12 mouse cellular contexts compared by ENCODE assay signal in genomic region chr9:59664664-59665256, GRCm38 (mm10). TPM values are rescaled to one million over a fixed set of nuclear protein-coding genes. Genes with fewer than 3 reads are reported as not detected.
DNase-seq lines count a peak whose midpoint lies in the region; ATAC-seq and TF ChIP-seq lines count a peak whose summit lies in the region.
"Had no signal": no experiment of that assay in that cellular context is flagged by ENCODE, and none has a peak within 500 bp of the region (broad histone marks: within the 10 kb centered on the region; RNA-seq: fewer than 3 reads in every experiment).

No protein-coding gene starts in this region.

- no peak for ATAC-seq in forebrain, embryonic 14.5 days
- no peak for ATAC-seq in forebrain, embryonic 15.5 days (replicated peaks)
- ATAC-seq in kidney, embryonic 15.5 days (replicated peaks; ENCODE audit: low FRiP score), result no peak

- TF ChIP-seq POLR2A in cerebellum, adult 2 months (IDR thresholded peaks at IDR 0.05; ENCODE audit: borderline replicate concordance, insufficient read depth, low read length), result no peak

- WGBS in forebrain, embryonic 14.5 days, result 44% methylated on average over 4 of the region's 4 CpGs
- WGBS in forebrain, embryonic 15.5 days, result 44% methylated on average over 4 of the region's 4 CpGs
- WGBS in kidney, embryonic 15.5 days, result 68% methylated on average over 4 of the region's 4 CpGs
- WGBS in cerebellum, adult 2 months, result 28% methylated on average over 4 of the region's 4 CpGs

- H3K9ac ChIP-seq in forebrain, embryonic 14.5 days (ENCODE audit: low read length), result no peak overlapping the region
- H3K9ac ChIP-seq in forebrain, embryonic 15.5 days (replicated peaks), result no peak overlapping the region
- H3K9ac ChIP-seq in kidney, embryonic 15.5 days, result no peak overlapping the region
- H3K9ac ChIP-seq: lung, embryonic 15.5 days had no signal

- H3K27ac ChIP-seq in forebrain, embryonic 14.5 days (ENCODE audit: low read depth, low read length), result no peak overlapping the region
- H3K27ac ChIP-seq in forebrain, embryonic 15.5 days (replicated peaks), result no peak overlapping the region
- no peak overlapping the region for H3K27ac ChIP-seq in kidney, embryonic 15.5 days
- no peak overlapping the region for H3K27ac ChIP-seq in cerebellum, adult 2 months (ENCODE audit: insufficient read depth, low read length)
- H3K27ac ChIP-seq: lung, embryonic 15.5 days had no signal

- no peak for TF ChIP-seq CTCF in cerebellum, adult 2 months (IDR thresholded peaks at IDR 0.05; ENCODE audit: borderline replicate concordance, insufficient read depth, low read depth, low read length)

- no peak overlapping the region for H3K4me3 ChIP-seq in forebrain, embryonic 14.5 days (ENCODE audit: low read depth, low read length)
- no peak overlapping the region for H3K4me3 ChIP-seq in forebrain, embryonic 15.5 days
- H3K4me3 ChIP-seq in kidney, embryonic 15.5 days (replicated peaks), result no peak overlapping the region
- H3K4me3 ChIP-seq in cerebellum, adult 2 months (replicated peaks; ENCODE audit: insufficient read depth, low read depth, low read length), result no peak overlapping the region
- H3K4me3 ChIP-seq: lung, embryonic 15.5 days had no signal

- DNase-seq in forebrain, embryonic 14.5 days (ENCODE audit: low spot score), result peak; percentile 54
- peak; percentile 87 for DNase-seq in kidney, adult 11 months
- peak; percentile 20 for DNase-seq in ZHBTc4 (ENCODE audit: low read depth, low spot score)
- peak; percentile 55 to 81 for DNase-seq in kidney, postnatal 36 days
- no peak for DNase-seq in cerebellum, adult 2 months
- DNase-seq in ovary, postnatal 10 days (ENCODE audit: low spot score), result no peak
- DNase-seq: adrenal gland, postnatal 25 days; cerebellum, adult 18-20 months; left cerebral cortex, postnatal 4 days had no signal

- peaks cover 94% of the 10 kb centered on the region for H3K36me3 ChIP-seq in forebrain, embryonic 14.5 days (ENCODE audit: control insufficient read depth, insufficient read depth, low read length)
- peaks cover 50% of the 10 kb centered on the region for H3K36me3 ChIP-seq in forebrain, embryonic 15.5 days
- H3K36me3 ChIP-seq in kidney, embryonic 15.5 days, result peaks cover 99% of the 10 kb centered on the region

- peaks cover 26% of the 10 kb centered on the region for H3K4me1 ChIP-seq in forebrain, embryonic 14.5 days (ENCODE audit: control insufficient read depth, insufficient read depth, low read length)
- H3K4me1 ChIP-seq in forebrain, embryonic 15.5 days, result peaks cover 39% of the 10 kb centered on the region
- peaks cover 47% of the 10 kb centered on the region for H3K4me1 ChIP-seq in kidney, embryonic 15.5 days
- H3K4me1 ChIP-seq in cerebellum, adult 2 months (ENCODE audit: control insufficient read depth, insufficient read depth, low read length), result peaks cover 45% of the 10 kb centered on the region

- H3K9me3 ChIP-seq in forebrain, embryonic 14.5 days (replicated peaks; ENCODE audit: control insufficient read depth, low read length), result no peaks in the 10 kb centered on the region
- no peaks in the 10 kb centered on the region for H3K9me3 ChIP-seq in forebrain, embryonic 15.5 days
- no peaks in the 10 kb centered on the region for H3K9me3 ChIP-seq in kidney, embryonic 15.5 days (replicated peaks)
- H3K9me3 ChIP-seq: lung, embryonic 15.5 days had no signal

- no peak overlapping the region for H3K4me2 ChIP-seq in forebrain, embryonic 14.5 days (ENCODE audit: low read length)
- no peak overlapping the region for H3K4me2 ChIP-seq in forebrain, embryonic 15.5 days (replicated peaks)
- H3K4me2 ChIP-seq in kidney, embryonic 15.5 days, result no peak overlapping the region
- H3K4me2 ChIP-seq: lung, embryonic 15.5 days had no signal

- no peaks in the 10 kb centered on the region for H3K27me3 ChIP-seq in forebrain, embryonic 14.5 days (replicated peaks; ENCODE audit: control insufficient read depth, insufficient read depth, low read length)
- no peaks in the 10 kb centered on the region for H3K27me3 ChIP-seq in forebrain, embryonic 15.5 days
- H3K27me3 ChIP-seq in kidney, embryonic 15.5 days, result no peaks in the 10 kb centered on the region
- no peaks in the 10 kb centered on the region for H3K27me3 ChIP-seq in cerebellum, adult 2 months (ENCODE audit: control insufficient read depth, insufficient read depth, low read length)
- H3K27me3 ChIP-seq: lung, embryonic 15.5 days had no signal

RNA-seq across cellular contexts. Expression of gene Pkm, which starts 8.6 kb away (rescaled TPM):
- 1,240 and 1,376 TPM in 2 replicates for polyA plus RNA-seq in forebrain, embryonic 14.5 days (2014; fragmentation: Nextera tagmentation; extraction: Ambion mirVana)
- polyA plus RNA-seq in forebrain, embryonic 15.5 days (2015; fragmentation: Nextera tagmentation; extraction: Ambion mirVana), result 1,184 and 1,237 TPM in 2 replicates
- polyA plus RNA-seq in kidney, embryonic 15.5 days (2015; fragmentation: Nextera tagmentation; extraction: Ambion mirVana), result 1,267 and 1,340 TPM in 2 replicates
- polyA plus RNA-seq in cerebellum, adult 2 months (2012; rRNA removed), result 2,306 and 2,370 TPM in 2 replicates

RNA-seq across cellular contexts. Expression of gene Gramd2, which starts 15.2 kb away (rescaled TPM):
- polyA plus RNA-seq in forebrain, embryonic 14.5 days (2014; fragmentation: Nextera tagmentation; extraction: Ambion mirVana), result 2.8 and 3.5 TPM in 2 replicates
- 3.4 and 4.0 TPM in 2 replicates for polyA plus RNA-seq in forebrain, embryonic 15.5 days (2015; fragmentation: Nextera tagmentation; extraction: Ambion mirVana)
- 0.95 and 1.0 TPM in 2 replicates for polyA plus RNA-seq in kidney, embryonic 15.5 days (2015; fragmentation: Nextera tagmentation; extraction: Ambion mirVana)
- polyA plus RNA-seq in cerebellum, adult 2 months (2012; rRNA removed), result 2.6 and 3.0 TPM in 2 replicates

RNA-seq across cellular contexts. Expression of gene Parp6, which starts 47.7 kb away (rescaled TPM):
- 211 and 219 TPM in 2 replicates for polyA plus RNA-seq in forebrain, embryonic 14.5 days (2014; fragmentation: Nextera tagmentation; extraction: Ambion mirVana)
- polyA plus RNA-seq in forebrain, embryonic 15.5 days (2015; fragmentation: Nextera tagmentation; extraction: Ambion mirVana), result 188 and 191 TPM in 2 replicates
- 22.9 and 27.6 TPM in 2 replicates for polyA plus RNA-seq in kidney, embryonic 15.5 days (2015; fragmentation: Nextera tagmentation; extraction: Ambion mirVana)
- 174 and 176 TPM in 2 replicates for polyA plus RNA-seq in cerebellum, adult 2 months (2012; rRNA removed)

Comparison
In these comparisons a context has a peak if more than half of its experiments do, and no peak if none do; other contexts are left out.
1. DNase-seq: peak in forebrain, embryonic 14.5 days (single experiment), kidney, adult 11 months (single experiment), ZHBTc4 (single experiment) and kidney, postnatal 36 days (2 of 2); none in cerebellum, adult 2 months (0 of 2) and ovary, postnatal 10 days (single experiment).